Mouse (Mus musculus) heart, postnatal 36 days (tissue): Measurements from ENCODE around the gene Scgb2b26. TPM values are rescaled to one million over a fixed set of nuclear protein-coding genes. Genes with fewer than 3 reads are reported as not detected.

Experiments
- DNase-seq, 2 experiments: peaks; one replicate each; pipeline ENCODE4 v3.0.0; 2021 to 2022
- intact Hi-C: fragments of 180-260 bp; cut with DNase I; formaldehyde crosslinking; loops from one replicate; pipeline ENCODE4 v1.15.1; 2025
- total RNA-seq, 2 experiments: library from RNA; stranded (reverse); gene quantifications; 2 replicates each; pipeline ENCODE4 v1.2.3; 2021

Scgb2b26 gene
- not detected for total RNA-seq

DNA sequence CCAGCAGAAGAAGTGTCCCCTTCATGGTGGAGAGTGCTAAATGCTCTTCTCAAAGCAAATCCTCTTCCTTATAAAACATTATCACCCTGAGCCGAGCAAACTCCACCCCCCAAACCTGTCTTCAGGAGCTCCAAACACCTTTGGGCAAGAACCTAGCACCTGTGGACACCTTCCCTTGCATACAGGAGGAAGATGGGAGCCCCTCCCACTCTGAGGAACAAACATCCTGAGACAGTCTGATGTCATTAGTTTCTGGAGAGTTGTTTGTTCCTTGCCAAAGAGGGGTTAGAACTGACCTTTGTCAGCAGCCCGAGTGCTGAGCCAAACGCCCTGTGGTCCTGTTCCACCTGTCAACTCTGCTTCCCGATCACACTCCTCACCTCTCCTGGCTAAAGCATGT is at the start of gene Scgb2b26:
TSS of gene Scgb2b26 (minus strand) at position 101 of the 400 bp plus-strand sequence.
- DNase-seq, result no peak
- intact Hi-C loops, result no loop called here

GRCm38 (mm10) chr7:33982281-33982680 is 37.4 kb upstream of the Scgb2b26 start:
- intact Hi-C loops, result loop anchor here (10.0 kb wide), 1 partner anchor 213 kb away; the partner anchor contains the start of gene Pdcd2l

GRCm38 (mm10) chr7:33902982-33903381 is 41.9 kb downstream of the Scgb2b26 start:
- intact Hi-C loops, result no loop called here
- no peak for DNase-seq

More at GRCm38 (mm10) chr7:33982281-33982680, 37.4 kb upstream of the Scgb2b26 start:
- DNase-seq, result peak; percentile 10 to 50

- DNase-seq, result no peak
- intact Hi-C loops, result no loop called here
Observed at GRCm38 (mm10) chr7:33900803-33901202, 44.0 kb downstream of the Scgb2b26 start.

DNA sequence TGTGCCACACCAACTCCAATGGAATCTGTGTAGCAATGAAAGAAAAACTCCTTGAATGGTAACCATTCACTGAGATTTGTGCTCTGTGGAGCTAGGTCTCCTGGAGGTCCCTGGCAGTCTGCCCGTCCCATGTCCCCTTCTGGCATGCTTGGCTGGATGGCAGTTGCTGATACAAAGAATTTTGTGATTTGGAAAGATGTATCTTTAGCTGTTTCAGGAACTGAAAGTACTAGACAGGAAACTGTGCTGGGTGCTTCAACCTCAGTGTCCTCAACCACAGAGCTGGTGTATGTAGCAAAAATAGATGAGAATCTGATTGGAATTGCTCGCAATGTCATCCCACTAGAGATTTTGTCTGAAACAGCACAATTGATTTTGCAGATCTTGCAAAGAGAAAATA is 44.8 kb downstream of the Scgb2b26 start:
- intact Hi-C loops, result no loop called here
- DNase-seq, result peak; percentile 15 to 26

Other genes starting within 250 kb of the Scgb2b26 start
- gene Scgb2b24, start 205.7 kb downstream of the Scgb2b26 start, total RNA-seq, result not detected
- not detected for gene Scgb1b24, start 201.2 kb downstream of the Scgb2b26 start, total RNA-seq
- not detected for gene Scgb2b27, start 68.9 kb upstream of the Scgb2b26 start, total RNA-seq
- gene Scgb1b27, start 76.4 kb upstream of the Scgb2b26 start, total RNA-seq, result not detected
- not detected for gene Scgb1b30, start 150.4 kb upstream of the Scgb2b26 start, total RNA-seq
- gene Wtip, start 188.2 kb upstream of the Scgb2b26 start, total RNA-seq, result 10 to 100 TPM in 1 of 2 experiments, 1 to 10 TPM in 1; 8.6 to 10.3 TPM
- gene Uba2, start 224.6 kb upstream of the Scgb2b26 start, total RNA-seq, result 10 to 100 TPM; 32.9 to 35.1 TPM